Mouse (Mus musculus): Measurements from ENCODE around the gene Map3k7.

Gene Map3k7

GRCm38 (mm10) chr4:32057102-32057501 is 93.2 kb downstream of the Map3k7 start:
- in situ Hi-C loops (cut with MseI, MboI), result loop anchor here (10.0 kb wide), 3 partner anchors 188 to 508 kb away; no protein-coding TSS in a partner anchor

- in situ Hi-C loops (cut with MseI, MboI), result no loop called here
These were observed 96.8 kb downstream of the Map3k7 start for GRCm38 (mm10) chr4:32060686-32061085.

- in situ Hi-C loops (cut with MseI, MboI), result no loop called here
These were observed 98.6 kb downstream of the Map3k7 start for GRCm38 (mm10) chr4:32062381-32063059.

GRCm38 (mm10) chr4:32063291-32063690 is 99.4 kb downstream of the Map3k7 start:
- in situ Hi-C loops (cut with MseI, MboI), result no loop called here

Measured in mouse trophoblast stem cell (cell line).